Mouse (Mus musculus) Patski (cell line): ENCODE data around the gene Pnck. TPM values are rescaled to one million over a fixed set of nuclear protein-coding genes. Genes with fewer than 3 reads are reported as not detected.

ENCODE experiments used
- ATAC-seq: fragments of 100-300 bp; one replicate; pipeline ENCODE4 v1.8.0; 2021
- CTCF ChIA-PET: fragments of 350-600 bp; sonication (Branson Sonifier 250); formaldehyde crosslinking; loops from one replicate; lab custom pipeline; 2022; ENCODE audit warnings: inconsistent platforms; lab: Charles Lee
- POLR2A ChIA-PET: fragments of 350-600 bp; sonication (Branson Sonifier 250); formaldehyde crosslinking; loops from one replicate; lab custom pipeline; 2022; ENCODE audit warnings: antibody characterized with exemption, inconsistent platforms; lab: Charles Lee
- DNase-seq: peaks from one replicate; pipeline ENCODE4 v3.0.0-alpha.2; 2011; ENCODE audit warnings: low read depth, low spot score
- H3K27me3 ChIP-seq: fragments of 371-371 bp; one replicate; pipeline ENCODE4 v1.5.1; 2021
- CTCF ChIP-seq: fragments of 100-300 bp; IDR thresholded peaks from one replicate; pipeline ENCODE4 v1.5.1; 2021
- in situ Hi-C: fragments of 300-500 bp; cut with MboI; formaldehyde crosslinking; loops from 3 replicates; pipeline ENCODE4 v1.11.1; 2018; ENCODE audit warnings: low pct_unique_long_range_greater_than_20kb, mixed read lengths
- polyA plus RNA-seq: library from polyadenylated mRNA; unstranded; gene quantifications from one replicate; pipeline ENCODE4 v1.2.3, GENCODE M21; 2021

Gene Pnck
- polyA plus RNA-seq, 1 experiment from 2014 or later = 0.18 TPM

DNA sequence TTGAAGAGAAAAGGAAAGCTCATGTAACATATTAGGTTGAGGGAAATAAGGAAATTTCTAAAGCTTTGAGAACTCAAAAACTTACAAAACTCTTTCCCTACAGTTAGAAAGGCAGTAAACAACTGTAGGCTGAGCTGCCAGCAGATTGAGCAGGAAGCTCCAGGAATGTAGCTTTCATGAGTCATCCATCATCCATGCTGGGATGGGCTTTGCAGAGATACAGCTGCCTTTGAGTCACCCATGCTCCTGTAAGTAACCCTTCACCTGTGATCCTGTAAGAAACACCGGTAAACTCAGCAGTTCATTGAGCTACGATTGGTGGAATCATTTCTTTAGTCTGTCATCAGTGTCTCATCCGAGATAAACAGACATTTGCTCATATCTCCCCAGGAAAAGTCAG is 9.0 kb downstream of the Pnck start:
- ATAC-seq (no peak), DNase-seq (no peak)
- H3K27me3 ChIP-seq = no peaks in the 10 kb centered on the region
- ChIA-PET POLR2A (interaction anchor here (0.5 kb wide), 1 partner anchor 175 kb away, joined by 4 read pairs; no protein-coding TSS in a partner anchor), CTCF (interaction anchor here (0.9 to 1.2 kb wide), 3 partner anchors 27 to 81 kb away, joined by 3 to 5 read pairs (median 5); no protein-coding TSS in a partner anchor)
- TF ChIP-seq CTCF = no peak
- in situ Hi-C loops = loop anchor here (5.0 to 25.0 kb wide), 3 partner anchors 59 to 639 kb away; no protein-coding TSS in a partner anchor

- no peaks in the 10 kb centered on the region for H3K27me3 ChIP-seq
- ATAC-seq (no peak), DNase-seq (no peak)
- no peak for TF ChIP-seq CTCF
- in situ Hi-C loops = no loop called here
- POLR2A ChIA-PET = no interaction called here
- CTCF ChIA-PET = no interaction called here
Measured at GRCm38 (mm10) chrX:73645121-73645520, 14.8 kb downstream of the Pnck start.

- in situ Hi-C loops = no loop called here
Measured at GRCm38 (mm10) chrX:73639901-73640469, 19.9 kb downstream of the Pnck start.

GRCm38 (mm10) chrX:73639255-73639675 is 20.7 kb downstream of the Pnck start, which contains the start of gene Dusp9:
TSS of gene Dusp9 (plus strand) at chrX:73639419.
- ATAC-seq (no peak), DNase-seq (no peak)
- in situ Hi-C loops = no loop called here
- no peak for TF ChIP-seq CTCF
- H3K27me3 ChIP-seq = peaks cover 27% of the 10 kb centered on the region
- POLR2A ChIA-PET = no interaction called here
- CTCF ChIA-PET = no interaction called here

More at GRCm38 (mm10) chrX:73639901-73640469, 19.9 kb downstream of the Pnck start:
- TF ChIP-seq CTCF = no peak
- DNase-seq (no peak), ATAC-seq (no peak)
- ChIA-PET CTCF (no interaction called here), POLR2A (no interaction called here)
- H3K27me3 ChIP-seq = peaks cover 25% of the 10 kb centered on the region

DNA sequence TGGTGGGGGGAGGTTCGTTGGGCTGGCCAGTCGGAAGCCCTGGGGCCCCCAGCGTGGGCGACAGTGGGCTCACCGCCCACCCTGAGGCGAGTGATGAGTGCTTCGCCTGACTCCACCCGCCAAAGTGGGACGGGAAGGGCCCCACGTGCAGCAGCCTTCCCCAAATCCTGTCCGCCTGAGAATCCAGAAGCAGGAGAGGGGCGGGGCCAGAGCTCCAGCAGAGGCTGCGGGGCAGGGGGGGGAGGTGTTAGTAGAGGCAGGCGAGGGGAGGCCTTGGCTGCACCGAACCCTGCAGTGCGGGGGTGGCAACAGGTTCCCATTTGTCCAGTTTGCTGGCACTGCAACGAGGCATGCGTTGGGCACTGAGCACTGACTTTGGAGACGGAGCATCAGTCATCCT is 22.5 kb downstream of the Pnck start:
- no peak for TF ChIP-seq CTCF
- ChIA-PET CTCF (no interaction called here), POLR2A (no interaction called here)
- ATAC-seq (no peak), DNase-seq (no peak)
- peaks cover 29% of the 10 kb centered on the region for H3K27me3 ChIP-seq
- in situ Hi-C loops = no loop called here

GRCm38 (mm10) chrX:73635425-73635824 is 24.5 kb downstream of the Pnck start:
- DNase-seq (no peak), ATAC-seq (no peak)
- no peak for TF ChIP-seq CTCF
- H3K27me3 ChIP-seq = peaks cover 29% of the 10 kb centered on the region
- in situ Hi-C loops = no loop called here
- ChIA-PET CTCF (no interaction called here), POLR2A (no interaction called here)

GRCm38 (mm10) chrX:73626981-73627380 is 32.9 kb downstream of the Pnck start:
- no peak for DNase-seq
- ChIA-PET POLR2A (no interaction called here), CTCF (no interaction called here)
- H3K27me3 ChIP-seq = peaks cover 10% of the 10 kb centered on the region
- in situ Hi-C loops = no loop called here
- ATAC-seq = no peak
- no peak for TF ChIP-seq CTCF

DNA sequence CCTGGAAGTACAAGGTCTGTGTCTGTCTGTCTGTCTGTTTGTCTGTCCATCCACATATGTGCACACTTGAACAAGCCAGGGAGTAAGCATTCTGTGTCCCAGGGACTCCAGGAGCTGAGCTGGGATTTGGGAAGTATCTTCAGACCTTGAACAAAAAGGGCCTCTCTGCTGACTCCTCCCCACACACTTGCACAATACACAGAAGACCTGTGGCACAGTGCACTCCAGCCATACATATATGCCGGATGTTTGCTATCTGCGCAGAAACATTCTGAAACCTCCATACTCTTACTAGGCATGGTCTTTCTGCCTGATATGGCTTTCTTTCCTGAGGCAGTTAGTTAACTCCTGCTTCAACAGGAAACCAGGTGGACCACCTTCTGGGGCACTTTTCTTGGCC is 40.0 kb downstream of the Pnck start:
- ChIA-PET POLR2A (no interaction called here), CTCF (no interaction called here)
- in situ Hi-C loops = no loop called here
- TF ChIP-seq CTCF = no peak
- no peak for DNase-seq
- ATAC-seq = no peak
- H3K27me3 ChIP-seq = peaks cover 21% of the 10 kb centered on the region

- ATAC-seq (no peak), DNase-seq (no peak)
- in situ Hi-C loops = no loop called here
- no peak for TF ChIP-seq CTCF
- POLR2A ChIA-PET = no interaction called here
- CTCF ChIA-PET = no interaction called here
- H3K27me3 ChIP-seq = peaks cover 25% of the 10 kb centered on the region
Measured at GRCm38 (mm10) chrX:73619401-73619800, 40.5 kb downstream of the Pnck start.

- ATAC-seq (no peak), DNase-seq (no peak)
- in situ Hi-C loops = no loop called here
- H3K27me3 ChIP-seq = peaks cover 25% of the 10 kb centered on the region
- CTCF ChIA-PET = interaction anchor here (1.0 kb wide), 1 partner anchor 44 kb away, joined by 3 read pairs; no protein-coding TSS in a partner anchor
- no peak for TF ChIP-seq CTCF
- POLR2A ChIA-PET = no interaction called here
Measured at GRCm38 (mm10) chrX:73615876-73616275, 44.0 kb downstream of the Pnck start.

DNA sequence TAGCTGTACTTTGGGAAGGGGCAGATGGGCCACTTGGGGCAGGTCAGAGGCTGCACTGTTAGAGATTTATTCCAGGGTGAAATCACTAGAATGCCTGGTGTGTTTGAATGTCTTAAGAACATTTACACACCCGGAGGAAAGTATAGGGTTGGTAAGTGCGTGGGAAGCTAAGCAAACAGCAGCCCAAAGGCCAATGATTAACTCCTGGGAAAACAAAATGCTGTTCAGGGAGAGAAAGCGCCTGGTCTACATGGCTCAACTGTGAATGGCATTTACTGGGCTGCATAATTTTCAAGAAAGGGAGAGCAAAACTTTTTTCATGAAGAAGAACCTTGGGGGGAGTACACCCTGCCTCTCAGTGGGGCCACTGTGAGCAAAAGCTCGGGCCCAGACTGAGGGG is 46.3 kb downstream of the Pnck start:
- H3K27me3 ChIP-seq = peaks cover 36% of the 10 kb centered on the region
- CTCF ChIA-PET = no interaction called here

More for the DNA sequence above, 46.3 kb downstream of the Pnck start:
- POLR2A ChIA-PET = no interaction called here
- no peak for TF ChIP-seq CTCF
- in situ Hi-C loops = no loop called here
- DNase-seq = no peak
- no peak for ATAC-seq

Other genes with a start within 250 kb of the Pnck start
- 0.01 TPM for gene Zfp92, start 249.0 kb downstream of the Pnck start, polyA plus RNA-seq
- gene Trex2, start 224.8 kb downstream of the Pnck start, polyA plus RNA-seq = not detected
- 23.4 TPM for gene Haus7, start 201.1 kb downstream of the Pnck start, polyA plus RNA-seq
- gene Bgn, start 176.5 kb downstream of the Pnck start, polyA plus RNA-seq = 2.2 TPM
- 0.03 TPM for gene Atp2b3, start 157.0 kb downstream of the Pnck start, polyA plus RNA-seq
- 0.08 TPM for gene Dusp9, start 20.7 kb downstream of the Pnck start, polyA plus RNA-seq
- gene Slc6a8, start 13.0 kb upstream of the Pnck start, polyA plus RNA-seq = 192 TPM
- gene Bcap31, start 56.1 kb upstream of the Pnck start, polyA plus RNA-seq = 324 TPM
- gene Abcd1, start 56.5 kb upstream of the Pnck start, polyA plus RNA-seq = 13.3 TPM
- gene Plxnb3, start 97.0 kb upstream of the Pnck start, polyA plus RNA-seq = 0.06 TPM
- 4.0 TPM for gene Srpk3, start 114.3 kb upstream of the Pnck start, polyA plus RNA-seq
- gene Idh3g, start 126.8 kb upstream of the Pnck start, polyA plus RNA-seq = 275 TPM
- gene Ssr4, start 126.9 kb upstream of the Pnck start, polyA plus RNA-seq = 194 TPM
- 30.5 TPM for gene Pdzd4, start 164.9 kb upstream of the Pnck start, polyA plus RNA-seq
- gene Avpr2, start 232.0 kb upstream of the Pnck start, polyA plus RNA-seq = 0.05 TPM
- gene L1cam, start 236.0 kb upstream of the Pnck start, polyA plus RNA-seq = 320 TPM